Mouse (Mus musculus): Measurements from ENCODE around the gene Afg3l1. TPM values are rescaled to one million over a fixed set of nuclear protein-coding genes. Genes with fewer than 3 reads are reported as not detected.

Gene Afg3l1
- polyA plus RNA-seq, 1 experiment, result 42.0 TPM

- no peak overlapping the region for H3K4me3 ChIP-seq (ENCODE audit: low read depth, low read length)
- no peaks in the 10 kb centered on the region for H3K4me1 ChIP-seq (ENCODE audit: control insufficient read depth, insufficient read depth, low read length)
- H3K9ac ChIP-seq (ENCODE audit: low read depth, poor library complexity, severe bottlenecking), result no peak overlapping the region
- no peaks in the 10 kb centered on the region for H3K27me3 ChIP-seq (ENCODE audit: control insufficient read depth, insufficient read depth, low read length, poor library complexity, severe bottlenecking)
- TF ChIP-seq POLR2A (IDR thresholded peaks at IDR 0.05; ENCODE audit: insufficient read depth, low read length) (no peak), CTCF (IDR thresholded peaks at IDR 0.05; ENCODE audit: low read depth, low read length) (no peak), EP300 (IDR thresholded peaks at IDR 0.05; ENCODE audit: insufficient read depth, low read depth, low read length) (no peak)
- H3K36me3 ChIP-seq (ENCODE audit: control insufficient read depth, insufficient read depth, low read length, poor library complexity, severe bottlenecking), result peaks cover 56% of the 10 kb centered on the region
- H3K9me3 ChIP-seq (replicated peaks; ENCODE audit: control insufficient read depth, insufficient read depth, low read length, poor library complexity, severe bottlenecking), result no peaks in the 10 kb centered on the region; the same call in 1 of the 2 replicates
- no peak overlapping the region for H3K27ac ChIP-seq (ENCODE audit: insufficient read depth, low read length)
Observed at GRCm38 (mm10) chr8:123497699-123498098, 20.0 kb downstream of the Afg3l1 start.

GRCm38 (mm10) chr8:123498963-123499362 lies 21.3 kb downstream of the Afg3l1 start:
- Histone ChIP-seq H3K27me3 (ENCODE audit: control insufficient read depth, insufficient read depth, low read length, poor library complexity, severe bottlenecking) (no peaks in the 10 kb centered on the region), H3K9ac (ENCODE audit: low read depth, poor library complexity, severe bottlenecking) (no peak overlapping the region), H3K4me3 (ENCODE audit: low read depth, low read length) (no peak overlapping the region), H3K4me1 (ENCODE audit: control insufficient read depth, insufficient read depth, low read length) (no peaks in the 10 kb centered on the region), H3K27ac (ENCODE audit: insufficient read depth, low read length) (no peak overlapping the region), H3K9me3 (replicated peaks; ENCODE audit: control insufficient read depth, insufficient read depth, low read length, poor library complexity, severe bottlenecking) (no peaks in the 10 kb centered on the region; the same call in 1 of the 2 replicates), H3K36me3 (ENCODE audit: control insufficient read depth, insufficient read depth, low read length, poor library complexity, severe bottlenecking) (peaks cover 45% of the 10 kb centered on the region)
- TF ChIP-seq CTCF (IDR thresholded peaks at IDR 0.05; ENCODE audit: low read depth, low read length), result no peak
- no peak for TF ChIP-seq POLR2A (IDR thresholded peaks at IDR 0.05; ENCODE audit: insufficient read depth, low read length)
- TF ChIP-seq EP300 (IDR thresholded peaks at IDR 0.05; ENCODE audit: insufficient read depth, low read depth, low read length), result no peak

- Histone ChIP-seq H3K4me1 (ENCODE audit: control insufficient read depth, insufficient read depth, low read length) (no peaks in the 10 kb centered on the region), H3K27me3 (ENCODE audit: control insufficient read depth, insufficient read depth, low read length, poor library complexity, severe bottlenecking) (no peaks in the 10 kb centered on the region), H3K27ac (ENCODE audit: insufficient read depth, low read length) (no peak overlapping the region), H3K9me3 (replicated peaks; ENCODE audit: control insufficient read depth, insufficient read depth, low read length, poor library complexity, severe bottlenecking) (no peaks in the 10 kb centered on the region; the same call in 1 of the 2 replicates), H3K4me3 (ENCODE audit: low read depth, low read length) (no peak overlapping the region), H3K9ac (ENCODE audit: low read depth, poor library complexity, severe bottlenecking) (no peak overlapping the region), H3K36me3 (ENCODE audit: control insufficient read depth, insufficient read depth, low read length, poor library complexity, severe bottlenecking) (peaks cover 39% of the 10 kb centered on the region)
- TF ChIP-seq POLR2A (IDR thresholded peaks at IDR 0.05; ENCODE audit: insufficient read depth, low read length), result no peak
- no peak for TF ChIP-seq EP300 (IDR thresholded peaks at IDR 0.05; ENCODE audit: insufficient read depth, low read depth, low read length)
- no peak for TF ChIP-seq CTCF (IDR thresholded peaks at IDR 0.05; ENCODE audit: low read depth, low read length)
Observed at GRCm38 (mm10) chr8:123499556-123499955, 21.9 kb downstream of the Afg3l1 start.

- no peak for TF ChIP-seq POLR2A (IDR thresholded peaks at IDR 0.05; ENCODE audit: insufficient read depth, low read length)
- TF ChIP-seq EP300 (IDR thresholded peaks at IDR 0.05; ENCODE audit: insufficient read depth, low read depth, low read length), result no peak
- no peak for TF ChIP-seq CTCF (IDR thresholded peaks at IDR 0.05; ENCODE audit: low read depth, low read length)
- Histone ChIP-seq H3K9me3 (replicated peaks; ENCODE audit: control insufficient read depth, insufficient read depth, low read length, poor library complexity, severe bottlenecking) (no peaks in the 10 kb centered on the region; the same call in 1 of the 2 replicates), H3K9ac (ENCODE audit: low read depth, poor library complexity, severe bottlenecking) (no peak overlapping the region), H3K27me3 (ENCODE audit: control insufficient read depth, insufficient read depth, low read length, poor library complexity, severe bottlenecking) (no peaks in the 10 kb centered on the region), H3K27ac (ENCODE audit: insufficient read depth, low read length) (no peak overlapping the region), H3K36me3 (ENCODE audit: control insufficient read depth, insufficient read depth, low read length, poor library complexity, severe bottlenecking) (peaks cover 21% of the 10 kb centered on the region), H3K4me1 (ENCODE audit: control insufficient read depth, insufficient read depth, low read length) (no peaks in the 10 kb centered on the region), H3K4me3 (ENCODE audit: low read depth, low read length) (no peak overlapping the region)
Observed at GRCm38 (mm10) chr8:123502192-123502591, 24.5 kb downstream of the Afg3l1 start.

- no peak for TF ChIP-seq EP300 (IDR thresholded peaks at IDR 0.05; ENCODE audit: insufficient read depth, low read depth, low read length)
- no peak for TF ChIP-seq CTCF (IDR thresholded peaks at IDR 0.05; ENCODE audit: low read depth, low read length)
- TF ChIP-seq POLR2A (IDR thresholded peaks at IDR 0.05; ENCODE audit: insufficient read depth, low read length), result no peak
Observed at GRCm38 (mm10) chr8:123503801-123504467, 26.2 kb downstream of the Afg3l1 start.

GRCm38 (mm10) chr8:123504591-123505195 lies 27.0 kb downstream of the Afg3l1 start:
- no peaks in the 10 kb centered on the region for H3K4me1 ChIP-seq (ENCODE audit: control insufficient read depth, insufficient read depth, low read length)
- TF ChIP-seq POLR2A (IDR thresholded peaks at IDR 0.05; ENCODE audit: insufficient read depth, low read length), result no peak
- TF ChIP-seq CTCF (IDR thresholded peaks at IDR 0.05; ENCODE audit: low read depth, low read length), result no peak
- no peak for TF ChIP-seq EP300 (IDR thresholded peaks at IDR 0.05; ENCODE audit: insufficient read depth, low read depth, low read length)
- H3K9ac ChIP-seq (ENCODE audit: low read depth, poor library complexity, severe bottlenecking), result no peak overlapping the region
- H3K9me3 ChIP-seq (replicated peaks; ENCODE audit: control insufficient read depth, insufficient read depth, low read length, poor library complexity, severe bottlenecking), result no peaks in the 10 kb centered on the region
- no peaks in the 10 kb centered on the region for H3K27me3 ChIP-seq (ENCODE audit: control insufficient read depth, insufficient read depth, low read length, poor library complexity, severe bottlenecking)
- no peak overlapping the region for H3K4me3 ChIP-seq (ENCODE audit: low read depth, low read length)
- peaks cover 15% of the 10 kb centered on the region; the same call in 1 of the 2 replicates for H3K36me3 ChIP-seq (ENCODE audit: control insufficient read depth, insufficient read depth, low read length, poor library complexity, severe bottlenecking)
- H3K27ac ChIP-seq (ENCODE audit: insufficient read depth, low read length), result no peak overlapping the region

More at GRCm38 (mm10) chr8:123503801-123504467, 26.2 kb downstream of the Afg3l1 start:
- Histone ChIP-seq H3K9ac (ENCODE audit: low read depth, poor library complexity, severe bottlenecking) (no peak overlapping the region), H3K4me1 (ENCODE audit: control insufficient read depth, insufficient read depth, low read length) (no peaks in the 10 kb centered on the region), H3K4me3 (ENCODE audit: low read depth, low read length) (no peak overlapping the region), H3K27ac (ENCODE audit: insufficient read depth, low read length) (no peak overlapping the region), H3K27me3 (ENCODE audit: control insufficient read depth, insufficient read depth, low read length, poor library complexity, severe bottlenecking) (no peaks in the 10 kb centered on the region), H3K9me3 (replicated peaks; ENCODE audit: control insufficient read depth, insufficient read depth, low read length, poor library complexity, severe bottlenecking) (no peaks in the 10 kb centered on the region), H3K36me3 (ENCODE audit: control insufficient read depth, insufficient read depth, low read length, poor library complexity, severe bottlenecking) (peaks cover 15% of the 10 kb centered on the region; the same call in 1 of the 2 replicates)

All from ES-Bruce4 (cell line).